Mouse (Mus musculus) bone marrow macrophage, adult 2 months (primary cell): ENCODE results near the gene Zfp831.

Experiments
- CTCF ChIP-seq: IDR thresholded peaks from 2 replicates; pipeline ENCODE4 v1.5.1; 2012; ENCODE audit warnings: low read depth, mild to moderate bottlenecking, low read length, moderate library complexity
- POLR2A ChIP-seq: IDR thresholded peaks from 2 replicates; pipeline ENCODE4 v1.6.1; 2012; ENCODE audit warnings: mild to moderate bottlenecking, low read depth, low read length, borderline replicate concordance

- TF ChIP-seq CTCF, result peak; percentile 23; the same call in 1 of the 2 replicates
- no peak for TF ChIP-seq POLR2A
Observed at GRCm38 (mm10) chr2:174672506-174673190, 29.3 kb downstream of the Zfp831 start.
